Mouse (Mus musculus) right cerebral cortex, postnatal 14 days (tissue): Measurements from ENCODE around the gene Ppp1r12b.
A peak's percentile ranks its signal among the peaks of the same experiment; 100 is the strongest.

Experiments used
- DNase-seq: peaks from one replicate; pipeline ENCODE4 v3.0.0; 2022

The Ppp1r12b gene

GRCm38 (mm10) chr1:134757230-134757629 lies 198.5 kb downstream of the Ppp1r12b start:
- DNase-seq: no peak

DNA sequence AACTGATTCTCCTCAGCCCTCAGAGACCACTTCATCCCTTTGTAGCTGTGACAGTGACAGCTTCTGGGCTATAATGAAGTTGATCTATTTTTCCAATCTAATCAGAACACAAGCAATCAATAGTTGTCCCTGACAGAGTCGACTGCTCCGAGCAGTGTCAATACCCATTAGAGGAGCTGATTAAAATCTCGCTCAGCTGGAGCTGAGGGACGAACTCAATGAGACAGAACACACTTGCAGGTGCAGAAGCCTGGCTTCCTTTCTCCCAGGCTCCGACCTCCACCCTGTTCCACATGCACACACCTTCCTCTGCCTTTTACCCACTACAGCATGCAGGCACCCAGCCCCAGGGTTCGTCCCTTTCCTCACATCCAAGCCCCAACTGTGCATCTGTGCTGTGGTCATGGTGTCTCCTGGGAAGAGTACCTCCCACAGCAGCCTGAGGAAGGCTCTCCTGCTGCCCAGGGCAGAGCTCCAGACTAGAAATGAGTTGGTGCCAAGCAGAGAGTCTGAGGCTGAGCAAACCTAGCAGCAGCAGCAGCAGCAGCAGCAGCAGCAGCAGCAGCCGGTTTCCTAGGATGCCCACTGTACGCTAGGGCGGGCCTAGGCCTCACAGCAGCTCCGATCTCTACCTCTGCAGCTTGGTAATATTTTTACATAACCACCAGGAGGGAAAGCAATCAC lies 199.4 kb downstream of the Ppp1r12b start:
- no peak for DNase-seq

DNA sequence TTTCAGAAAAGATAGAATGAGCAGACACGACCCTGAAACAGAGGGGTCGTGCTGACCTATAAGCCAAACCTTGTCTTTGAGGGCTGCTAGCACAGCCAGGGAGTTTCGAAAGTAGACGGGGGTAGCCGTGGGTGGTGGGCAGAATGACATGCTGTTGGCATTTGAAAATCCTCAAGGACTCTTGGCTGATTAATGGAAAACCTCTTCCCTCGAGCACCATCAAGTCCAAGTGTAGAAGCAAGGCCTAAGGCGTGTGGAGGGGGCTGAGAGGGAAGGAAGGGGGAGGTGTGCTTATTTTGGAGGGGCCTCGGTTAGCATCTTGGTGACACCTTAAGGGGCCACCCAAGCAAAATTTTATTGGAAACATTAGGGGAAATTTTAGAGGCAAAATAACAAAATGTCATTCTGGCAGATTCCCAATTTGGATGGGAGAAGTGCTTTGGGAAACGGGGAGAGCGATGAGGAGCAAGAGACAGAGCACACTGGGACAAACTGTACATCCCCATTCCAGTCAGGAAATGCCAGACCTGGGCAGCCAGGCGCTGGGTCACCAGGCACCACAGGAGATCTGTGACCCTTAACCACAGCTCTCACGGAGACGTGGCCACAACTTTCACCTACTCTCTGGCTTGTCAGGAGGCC lies 200.1 kb downstream of the Ppp1r12b start:
- no peak for DNase-seq

GRCm38 (mm10) chr1:134754818-134755217 lies 200.9 kb downstream of the Ppp1r12b start:
- no peak for DNase-seq

- no peak for DNase-seq
Observed at GRCm38 (mm10) chr1:134753751-134754630, 201.8 kb downstream of the Ppp1r12b start.

DNA sequence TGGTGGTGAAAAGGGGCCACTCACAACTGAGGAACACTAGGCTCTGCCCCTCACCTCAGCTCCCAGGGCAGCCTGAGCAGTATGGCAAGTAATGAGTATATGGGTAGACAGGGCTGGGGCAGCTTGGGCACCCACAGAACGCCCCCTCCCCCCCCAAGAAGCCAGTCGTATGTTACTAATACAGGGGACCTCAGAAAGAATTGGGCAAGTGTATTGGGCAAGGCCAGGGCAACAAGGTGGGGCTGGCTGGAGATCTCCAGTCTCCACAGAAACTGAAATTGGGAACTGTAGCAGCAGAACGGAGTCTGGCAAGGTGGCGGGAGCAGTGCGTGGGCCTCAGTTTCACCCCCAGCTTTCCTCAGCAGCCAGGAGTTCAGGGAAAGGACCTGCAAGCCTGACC lies 203.3 kb downstream of the Ppp1r12b start:
- DNase-seq: no peak

GRCm38 (mm10) chr1:134749889-134750288 lies 205.9 kb downstream of the Ppp1r12b start:
- DNase-seq: peak; percentile 39

DNA sequence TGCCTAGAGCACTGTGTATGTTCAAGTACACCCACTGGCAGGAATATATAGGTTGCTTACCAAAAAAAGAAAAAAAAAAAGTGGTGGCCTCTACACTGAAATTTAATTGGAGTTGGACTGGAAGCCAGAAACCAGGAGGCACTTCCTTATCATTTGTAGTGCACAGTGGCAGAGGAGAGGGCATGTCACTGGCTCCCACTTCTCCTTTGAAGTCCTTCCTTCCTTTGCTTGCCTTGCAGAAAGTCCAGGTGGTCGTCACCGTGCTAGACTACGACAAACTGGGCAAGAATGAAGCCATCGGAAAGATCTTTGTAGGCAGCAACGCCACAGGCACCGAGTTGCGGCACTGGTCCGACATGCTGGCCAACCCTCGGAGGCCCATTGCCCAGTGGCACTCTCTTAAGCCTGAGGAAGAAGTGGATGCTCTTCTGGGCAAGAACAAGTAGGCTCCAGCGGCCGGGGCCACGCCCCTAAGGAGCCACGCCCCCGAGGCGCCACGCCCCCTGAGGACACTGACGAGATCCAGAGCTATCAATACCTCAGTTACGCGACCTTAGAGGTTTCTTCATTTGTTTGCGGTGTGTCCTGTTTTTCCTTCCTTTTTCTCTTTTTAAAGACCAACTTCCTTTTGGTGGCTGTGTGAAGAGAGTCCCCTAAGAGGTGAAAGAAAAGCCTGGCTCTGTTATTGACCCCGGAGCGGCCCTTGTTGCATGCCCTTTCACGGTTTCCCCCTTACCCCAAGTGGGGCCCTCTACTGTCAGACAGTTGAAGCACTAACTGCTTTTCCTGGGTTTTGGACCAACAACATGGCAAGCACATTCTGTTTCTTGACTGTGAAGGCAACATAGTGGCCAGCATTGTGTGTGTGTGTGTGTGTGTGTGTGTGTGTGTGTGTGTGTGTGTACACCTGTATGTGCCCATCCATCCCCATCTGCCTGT lies 208.2 kb downstream of the Ppp1r12b start:
- no peak for DNase-seq

DNA sequence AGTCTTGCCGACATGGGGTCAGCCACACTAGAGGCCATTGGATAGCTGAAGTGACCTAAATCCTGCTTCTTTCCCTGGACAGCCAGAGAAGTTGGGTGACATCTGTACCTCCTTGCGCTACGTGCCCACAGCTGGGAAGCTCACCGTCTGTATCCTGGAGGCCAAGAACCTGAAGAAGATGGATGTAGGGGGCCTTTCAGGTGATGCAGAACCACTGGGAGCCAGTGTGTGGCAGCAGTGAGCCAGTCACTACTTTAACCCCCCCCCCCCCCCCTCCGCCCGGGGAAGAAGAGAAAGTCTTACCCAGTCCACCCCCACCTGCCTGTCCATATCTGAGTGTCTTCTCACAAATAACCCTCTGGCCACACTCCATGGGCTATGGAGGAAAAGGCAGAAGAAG lies 210.1 kb downstream of the Ppp1r12b start:
- DNase-seq: peak; percentile 35

GRCm38 (mm10) chr1:134741946-134742661 lies 213.6 kb downstream of the Ppp1r12b start:
- DNase-seq: no peak

- DNase-seq: peak; percentile 53
Observed at GRCm38 (mm10) chr1:134741433-134741832, 214.3 kb downstream of the Ppp1r12b start.

GRCm38 (mm10) chr1:134737463-134737862 lies 218.3 kb downstream of the Ppp1r12b start:
- no peak for DNase-seq

GRCm38 (mm10) chr1:134733659-134734058 lies 222.1 kb downstream of the Ppp1r12b start:
- DNase-seq: no peak

- DNase-seq: no peak
Observed at GRCm38 (mm10) chr1:134727256-134727655, 228.5 kb downstream of the Ppp1r12b start.

GRCm38 (mm10) chr1:134726480-134726879 lies 229.3 kb downstream of the Ppp1r12b start:
- no peak for DNase-seq

DNA sequence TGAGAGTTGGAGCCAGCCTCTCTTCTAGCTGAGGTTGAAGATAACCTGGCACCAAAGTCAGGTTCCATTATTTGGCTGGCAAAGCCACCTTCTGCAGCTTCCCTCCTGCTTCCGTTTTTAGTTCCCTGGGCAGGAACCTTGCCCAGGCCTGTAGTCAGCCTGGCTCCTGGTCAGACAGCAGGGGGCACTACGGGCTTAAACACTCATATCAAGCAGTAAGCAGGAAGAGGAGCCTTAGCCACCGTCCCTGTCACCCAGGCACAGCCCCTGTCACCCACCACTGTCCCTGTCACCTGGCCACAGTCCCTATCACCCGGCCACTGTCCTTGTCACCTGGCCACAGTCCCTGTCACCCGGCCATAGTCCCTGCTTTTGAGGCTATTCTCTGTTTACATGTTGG lies 230.5 kb downstream of the Ppp1r12b start:
- no peak for DNase-seq

- no peak for DNase-seq
Observed at GRCm38 (mm10) chr1:134722891-134723290, 232.9 kb downstream of the Ppp1r12b start.

- DNase-seq: no peak
Observed at GRCm38 (mm10) chr1:134721486-134721885, 234.3 kb downstream of the Ppp1r12b start.

DNA sequence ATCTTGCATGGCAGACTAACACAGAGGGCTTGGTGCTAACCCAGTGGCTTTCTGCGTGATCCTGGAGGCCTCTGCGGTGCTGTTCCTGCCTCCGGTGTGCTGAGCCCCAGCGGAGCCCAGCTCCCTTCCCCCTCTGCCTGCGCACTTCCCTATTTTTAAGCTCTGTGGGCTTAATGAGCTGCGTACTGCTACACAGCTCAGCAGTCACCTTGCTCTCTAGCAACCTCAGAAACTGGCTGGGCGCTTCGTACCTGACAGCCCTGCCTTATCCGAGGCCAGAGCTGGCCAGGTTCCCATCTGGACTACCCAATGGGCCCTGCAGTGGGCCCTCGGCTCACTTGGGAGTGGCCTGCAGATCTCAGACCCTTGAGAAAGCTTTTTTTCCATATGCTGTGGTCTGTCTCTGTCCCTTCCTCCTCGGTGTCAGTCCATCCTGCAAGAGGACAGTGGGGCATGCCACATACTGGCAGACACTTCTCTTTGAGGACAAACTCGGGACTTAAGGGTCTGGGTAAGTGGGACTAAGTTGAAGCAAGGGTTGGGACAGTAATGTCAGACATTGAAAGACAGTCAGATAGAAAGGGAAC lies 235.9 kb downstream of the Ppp1r12b start:
- DNase-seq: no peak

DNA sequence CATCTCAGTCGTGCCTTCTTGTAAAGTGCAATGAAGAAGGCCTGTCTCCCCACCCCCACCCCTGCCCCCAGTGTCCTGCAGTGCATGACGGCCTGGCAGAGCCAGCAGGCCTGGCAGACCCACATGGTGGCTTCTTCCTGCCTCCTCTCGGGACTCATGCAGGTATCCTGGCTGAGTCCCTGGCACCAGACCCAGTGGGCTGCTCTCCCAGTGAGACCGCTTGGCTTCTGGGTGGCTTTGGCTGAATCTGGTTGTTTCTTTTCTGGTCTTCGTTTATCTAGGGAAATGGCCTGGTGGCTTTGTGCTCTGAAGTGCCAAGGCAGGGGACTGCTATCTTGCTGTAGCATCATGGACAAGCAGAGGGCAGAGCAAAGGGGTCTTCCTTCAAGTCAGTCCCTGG lies 240.7 kb downstream of the Ppp1r12b start:
- DNase-seq: no peak

DNA sequence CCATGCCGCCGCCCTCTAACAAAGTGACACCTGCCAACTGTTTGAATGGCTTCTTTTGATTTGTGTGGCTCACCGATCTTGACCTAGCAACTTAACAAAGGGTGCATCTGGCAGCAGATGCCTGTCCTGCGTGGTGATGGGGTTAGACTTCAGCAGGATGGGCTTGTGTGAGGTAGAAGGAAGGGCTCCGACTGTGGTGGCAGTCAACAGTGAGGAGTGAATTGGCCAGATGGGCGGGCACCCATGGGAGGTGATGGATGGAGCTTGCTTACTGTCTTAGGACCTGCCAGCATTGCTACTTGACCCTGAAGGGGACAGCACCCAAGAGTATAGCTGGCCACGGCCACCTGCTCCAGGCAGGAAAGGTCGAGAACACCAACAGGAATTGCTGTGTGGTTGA lies 241.6 kb downstream of the Ppp1r12b start:
- no peak for DNase-seq
